Mouse (Mus musculus): Measurements from ENCODE around the gene Olfr1564. TPM values are rescaled to one million over a fixed set of nuclear protein-coding genes. Genes with fewer than 3 reads are reported as not detected.

The Olfr1564 gene
- polyA plus RNA-seq (2015; fragmentation: Nextera tagmentation; extraction: Ambion mirVana), result not detected in 2 replicates

GRCm38 (mm10) chr17:33221590-33221989 lies at the start of gene Olfr1564:
Gene Olfr1564 (minus strand): TSS chr17:33221690.

GRCm38 (mm10) chr17:33264376-33264775 lies 42.9 kb upstream of the Olfr1564 start, which contains the start of gene Olfr63:
Gene Olfr63 (plus strand): TSS chr17:33264676.

GRCm38 (mm10) chr17:33254530-33255318 lies 33.2 kb upstream of the Olfr1564 start, which contains the start of gene Zfp955a:
Gene Zfp955a (minus strand): TSS chr17:33255145.

GRCm38 (mm10) chr17:33191002-33191401 lies 30.5 kb downstream of the Olfr1564 start, which contains the start of gene Olfr239:
Gene Olfr239 (plus strand): TSS chr17:33191302.

GRCm38 (mm10) chr17:33168147-33168546 lies 53.3 kb downstream of the Olfr1564 start, which contains the start of gene Olfr55:
Gene Olfr55 (plus strand): TSS chr17:33168447.

Other genes starting within 250 kb of the Olfr1564 start
- gene Zfp952, start 228.6 kb downstream of the Olfr1564 start, polyA plus RNA-seq (2015; fragmentation: Nextera tagmentation; extraction: Ambion mirVana), result 3.7 and 4.4 TPM in 2 replicates
- gene Zfp763, start 188.3 kb downstream of the Olfr1564 start, polyA plus RNA-seq (2015; fragmentation: Nextera tagmentation; extraction: Ambion mirVana), result 3.4 and 4.2 TPM in 2 replicates
- not detected in 2 replicates for gene 4921501E09Rik, start 153.6 kb downstream of the Olfr1564 start, polyA plus RNA-seq (2015; fragmentation: Nextera tagmentation; extraction: Ambion mirVana)
- 2.9 and 3.4 TPM in 2 replicates for gene Zfp563, start 132.4 kb downstream of the Olfr1564 start, polyA plus RNA-seq (2015; fragmentation: Nextera tagmentation; extraction: Ambion mirVana)
- not detected in 2 replicates for gene Morc2b, start 82.0 kb downstream of the Olfr1564 start, polyA plus RNA-seq (2015; fragmentation: Nextera tagmentation; extraction: Ambion mirVana)
- not detected in 2 replicates for gene Olfr55, start 53.2 kb downstream of the Olfr1564 start, polyA plus RNA-seq (2015; fragmentation: Nextera tagmentation; extraction: Ambion mirVana)
- gene Olfr239, start 30.4 kb downstream of the Olfr1564 start, polyA plus RNA-seq (2015; fragmentation: Nextera tagmentation; extraction: Ambion mirVana), result not detected in 2 replicates
- gene Zfp955a, start 33.5 kb upstream of the Olfr1564 start, polyA plus RNA-seq (2015; fragmentation: Nextera tagmentation; extraction: Ambion mirVana), result 4.7 and 6.2 TPM in 2 replicates
- gene Olfr63, start 43.0 kb upstream of the Olfr1564 start, polyA plus RNA-seq (2015; fragmentation: Nextera tagmentation; extraction: Ambion mirVana), result 0.04 TPM in 1 of 2 replicates, not detected in the other
- gene Zfp955b, start 67.9 kb upstream of the Olfr1564 start, polyA plus RNA-seq (2015; fragmentation: Nextera tagmentation; extraction: Ambion mirVana), result 3.2 and 4.1 TPM in 2 replicates
- 2.9 and 4.1 TPM in 2 replicates for gene Zfp81, start 137.2 kb upstream of the Olfr1564 start, polyA plus RNA-seq (2015; fragmentation: Nextera tagmentation; extraction: Ambion mirVana)
- 9.9 and 12.1 TPM in 2 replicates for gene Zfp101, start 173.0 kb upstream of the Olfr1564 start, polyA plus RNA-seq (2015; fragmentation: Nextera tagmentation; extraction: Ambion mirVana)
- gene Actl9, start 211.2 kb upstream of the Olfr1564 start, polyA plus RNA-seq (2015; fragmentation: Nextera tagmentation; extraction: Ambion mirVana), result not detected in 2 replicates

Data from spleen, postnatal 0 days (tissue).